ENCODE assay signal across 8 mouse cellular contexts in genomic region chr6:89613336-89614106, GRCm38 (mm10). TPM values are rescaled to one million over a fixed set of nuclear protein-coding genes. Genes with fewer than 3 reads are reported as not detected.
DNase-seq lines count a peak whose midpoint lies in the region; ATAC-seq and TF ChIP-seq lines count a peak whose summit lies in the region.

No protein-coding gene starts in this region.

- 34% methylated on average over 15 of the region's 15 CpGs for WGBS in lung, postnatal 0 days

- TF ChIP-seq EP300 in lung, postnatal 0 days (IDR thresholded peaks at IDR 0.05) = no peak

- no peak overlapping the region for H3K9ac ChIP-seq in lung, postnatal 0 days (replicated peaks; ENCODE audit: low read depth)

- H3K27ac ChIP-seq in lung, postnatal 0 days (ENCODE audit: low read length) = no peak overlapping the region

- TF ChIP-seq CTCF in lung, postnatal 0 days (IDR thresholded peaks at IDR 0.05) = no peak

- no peak overlapping the region for H3K4me3 ChIP-seq in lung, postnatal 0 days (ENCODE audit: low read depth, low read length)

- no peak; the same call in 1 of the 2 replicates for ATAC-seq in lung, postnatal 0 days
- ATAC-seq in CD4-positive, CD25-positive, alpha-beta regulatory T cell, adult 4 months = no peak
- ATAC-seq in inflammation-experienced regulatory T-cells, adult 6 months = no peak

- H3K27me3 ChIP-seq in lung, postnatal 0 days (replicated peaks; ENCODE audit: insufficient read depth, low read length) = no peaks in the 10 kb centered on the region

- H3K4me1 ChIP-seq in lung, postnatal 0 days (ENCODE audit: insufficient read depth, low read depth, low read length) = no peaks in the 10 kb centered on the region

- no peaks in the 10 kb centered on the region for H3K9me3 ChIP-seq in lung, postnatal 0 days (ENCODE audit: low read length)

- no peaks in the 10 kb centered on the region for H3K36me3 ChIP-seq in lung, postnatal 0 days (ENCODE audit: insufficient read depth, low read length)

- H3K4me2 ChIP-seq in lung, postnatal 0 days (replicated peaks; ENCODE audit: low read depth, low read length) = no peak overlapping the region

- peak; percentile 50 for DNase-seq in lung, postnatal 10 days
- DNase-seq in lung, postnatal 0 days (ENCODE audit: low spot score) = no peak
- DNase-seq in frontal cortex, postnatal 36 days (ENCODE audit: low spot score in 2 of 2) = peak; percentile 39 to 45
- DNase-seq in left cerebral cortex, postnatal 25 days (ENCODE audit: low spot score in 2 of 2) = peak; percentile 61 to 63
- peak; percentile 57 for DNase-seq in retina, postnatal 7 days (ENCODE audit: low read depth, low spot score)
- DNase-seq in spleen, postnatal 4 days (ENCODE audit: low spot score in 2 of 2) = no peak

- intact Hi-C loops in left cerebral cortex, postnatal 25 days (cut with DNase I) = no loop called here

RNA-seq across cellular contexts. Expression of gene Chchd6, which starts 18.1 kb away (rescaled TPM):
- polyA plus RNA-seq in lung, postnatal 0 days (2015; fragmentation: Nextera tagmentation; extraction: Ambion mirVana) = 24.6 and 25.0 TPM in 2 replicates
- 10 to 100 TPM; 79.1 to 83.9 TPM for total RNA-seq in left cerebral cortex, postnatal 25 days (2021)
- polyA plus RNA-seq in CD4-positive, CD25-positive, alpha-beta regulatory T cell, adult 4 months (2017; shearing (Covaris generic)) = 1 to 10 TPM; 5.1 to 6.7 TPM
- 1 to 10 TPM; 3.0 to 5.3 (median 3.6) TPM for polyA plus RNA-seq in inflammation-experienced regulatory T-cells, adult 6 months (2017; shearing (Covaris generic))

RNA-seq across cellular contexts. Expression of gene Txnrd3, which starts 30.3 kb away (rescaled TPM):
- polyA plus RNA-seq in lung, postnatal 0 days (2015; fragmentation: Nextera tagmentation; extraction: Ambion mirVana) = 20.6 and 26.3 TPM in 2 replicates
- total RNA-seq in left cerebral cortex, postnatal 25 days (2021) = 1 to 10 TPM; 3.6 to 3.9 TPM
- polyA plus RNA-seq in CD4-positive, CD25-positive, alpha-beta regulatory T cell, adult 4 months (2017; shearing (Covaris generic)) = under 1 TPM; 0.30 to 0.48 TPM
- under 1 TPM in 2 of 3 experiments, not detected in 1; 0.48 to 0.74 TPM for polyA plus RNA-seq in inflammation-experienced regulatory T-cells, adult 6 months (2017; shearing (Covaris generic))

Comparison
In these comparisons a context has a peak if more than half of its experiments do, and no peak if none do; other contexts are left out.
1. DNase-seq: peak in lung, postnatal 10 days (single experiment), frontal cortex, postnatal 36 days (2 of 2), left cerebral cortex, postnatal 25 days (2 of 2) and retina, postnatal 7 days (single experiment); none in lung, postnatal 0 days (single experiment) and spleen, postnatal 4 days (0 of 2).
2. RNA of gene Txnrd3, which starts 30.3 kb away (polyA plus RNA-seq): 20.6 to 26.3 TPM in lung, postnatal 0 days; 0.48 to 0.74 TPM in inflammation-experienced regulatory T-cells, adult 6 months and 0.30 to 0.48 TPM in CD4-positive, CD25-positive, alpha-beta regulatory T cell, adult 4 months; every median in the first group is over 10 times any median in the second.